Mouse (Mus musculus) heart, adult 18-20 months (tissue): Measurements from ENCODE around the gene Hivep3. TPM values are rescaled to one million over a fixed set of nuclear protein-coding genes. Genes with fewer than 3 reads are reported as not detected.

ENCODE experiments used
- DNase-seq, 2 experiments: peaks; one replicate each; pipeline ENCODE4 v3.0.0; 2021 to 2022; ENCODE audit warnings: mixed read lengths in 1 of 2
- total RNA-seq, 2 experiments: library from RNA; stranded (reverse); gene quantifications; 2 replicates each; pipeline ENCODE4 v1.2.3; 2021

The Hivep3 gene
- total RNA-seq, 2 experiments from 2014 or later: 5.3 to 6.8 TPM

- DNase-seq: no peak
These were observed 142.0 kb downstream of the Hivep3 start for GRCm38 (mm10) chr4:119875592-119875991.

GRCm38 (mm10) chr4:119876535-119877160 lies 143.1 kb downstream of the Hivep3 start:
- DNase-seq: no peak

DNA sequence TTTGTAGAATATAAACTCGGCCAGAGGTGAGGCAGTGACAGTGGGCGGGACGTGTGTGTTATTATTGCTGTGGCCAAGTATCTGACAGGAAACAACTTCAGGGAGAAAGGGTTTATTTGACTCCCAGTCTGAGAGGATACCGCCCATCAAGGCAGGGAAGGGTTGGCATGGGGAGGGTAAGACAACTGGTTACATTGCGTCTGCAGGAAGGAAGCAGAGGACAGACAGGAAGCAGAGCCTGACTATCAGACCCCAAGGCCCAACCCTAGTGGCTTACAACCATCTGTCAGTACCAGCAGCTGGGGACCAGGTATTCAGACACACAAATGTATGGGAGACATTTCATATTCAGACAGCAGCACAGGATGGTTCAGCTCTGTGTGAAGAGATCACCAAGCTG lies 144.6 kb downstream of the Hivep3 start:
- DNase-seq: no peak

DNA sequence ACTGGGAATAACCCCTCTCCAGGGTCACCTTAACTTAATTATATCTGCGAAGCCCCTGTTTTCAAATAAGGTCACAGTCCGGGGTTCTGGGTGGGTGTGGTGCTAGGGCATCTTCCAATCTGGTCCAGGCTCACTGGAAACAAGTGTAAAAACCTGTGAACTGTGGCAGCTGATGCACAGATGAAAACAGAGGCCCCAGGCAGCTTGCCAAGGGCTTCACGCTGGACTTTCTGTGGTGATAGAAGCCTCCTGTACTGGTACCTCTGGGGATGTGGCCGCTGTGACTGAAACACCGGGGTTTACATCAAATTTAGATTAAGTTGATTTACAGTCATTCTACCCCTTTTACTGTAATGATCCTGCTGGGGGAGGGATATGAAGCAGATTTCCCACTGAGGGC lies 146.1 kb downstream of the Hivep3 start:
- no peak for DNase-seq

DNA sequence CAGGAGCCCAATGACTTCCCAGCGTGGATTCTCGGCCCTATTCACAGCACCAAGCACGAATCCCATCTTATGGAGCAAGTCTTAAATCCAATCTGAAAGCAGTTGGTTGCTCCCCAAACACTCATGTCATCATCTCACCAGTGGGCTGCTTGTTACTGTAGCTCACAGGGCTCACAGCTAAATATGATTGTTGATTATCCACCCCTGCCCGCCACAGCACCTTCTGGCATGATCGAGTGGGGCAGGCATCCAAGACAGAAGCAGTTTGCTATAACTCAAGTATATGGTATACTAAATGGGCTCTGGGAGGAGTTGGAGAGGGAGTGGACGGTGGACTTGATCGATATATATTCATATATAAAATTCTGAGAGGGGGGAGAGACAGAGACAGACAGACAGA lies 146.7 kb downstream of the Hivep3 start:
- DNase-seq: no peak

DNA sequence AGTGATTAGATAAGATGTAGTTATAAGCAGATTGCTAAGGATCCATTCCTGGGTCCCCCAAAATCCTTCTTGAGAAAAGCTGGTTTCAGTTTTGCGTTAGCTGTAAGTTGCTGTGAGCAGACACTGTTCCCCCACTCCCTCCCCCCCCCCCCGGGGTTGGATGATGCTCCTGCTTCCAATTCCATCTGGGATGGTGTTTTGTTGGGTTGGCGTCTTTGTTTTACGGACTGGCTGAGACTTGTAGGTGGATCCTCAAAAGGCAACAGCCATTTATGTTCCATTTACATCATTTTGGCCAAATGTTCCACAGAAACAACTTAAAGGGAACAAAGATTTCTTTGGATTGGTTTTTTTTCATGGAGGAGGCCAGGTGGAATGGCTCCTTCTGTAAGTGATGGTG lies 147.7 kb downstream of the Hivep3 start:
- DNase-seq: no peak

DNA sequence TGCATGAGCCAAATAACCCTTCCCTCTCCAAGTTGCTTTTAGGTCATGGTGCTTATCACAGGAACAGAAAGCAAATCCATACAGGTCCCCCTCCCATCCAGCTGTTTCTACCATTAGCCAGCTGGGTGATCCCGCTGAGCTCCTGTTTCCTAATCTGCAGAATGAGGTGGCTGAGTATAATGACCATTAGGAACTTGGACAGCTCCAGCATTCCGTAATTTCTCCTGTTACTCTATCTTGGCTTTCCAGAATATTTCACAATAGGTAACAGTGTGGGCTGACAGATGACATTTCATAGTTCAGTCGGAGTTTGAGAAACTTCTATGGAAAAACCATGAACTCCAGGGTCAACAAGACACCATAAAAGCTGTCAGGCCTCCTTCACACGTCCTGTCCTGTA lies 148.8 kb downstream of the Hivep3 start:
- peak in 1 of 2 experiments; percentile 34 for DNase-seq

GRCm38 (mm10) chr4:119882814-119883213 lies 149.2 kb downstream of the Hivep3 start:
- no peak for DNase-seq

DNA sequence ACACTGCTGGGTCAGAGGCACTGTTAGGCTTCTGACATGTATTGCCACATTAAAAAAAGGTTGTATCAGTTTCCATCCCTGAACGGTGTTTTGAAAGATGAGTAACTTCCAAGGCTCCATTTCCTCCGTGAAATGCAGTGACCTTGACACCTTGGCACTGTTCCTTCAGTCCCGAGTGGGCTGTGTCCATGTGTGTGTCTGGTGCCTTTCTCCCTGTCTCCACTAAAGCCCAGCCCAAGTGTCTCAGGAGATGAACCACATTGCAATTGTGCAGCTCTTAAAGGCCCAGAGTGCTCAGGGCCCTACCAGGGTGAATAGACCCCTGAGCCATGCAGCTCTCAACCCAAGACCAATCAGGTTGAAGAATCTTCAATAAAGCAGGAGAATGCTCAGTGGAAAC lies 153.0 kb downstream of the Hivep3 start:
- no peak for DNase-seq

DNA sequence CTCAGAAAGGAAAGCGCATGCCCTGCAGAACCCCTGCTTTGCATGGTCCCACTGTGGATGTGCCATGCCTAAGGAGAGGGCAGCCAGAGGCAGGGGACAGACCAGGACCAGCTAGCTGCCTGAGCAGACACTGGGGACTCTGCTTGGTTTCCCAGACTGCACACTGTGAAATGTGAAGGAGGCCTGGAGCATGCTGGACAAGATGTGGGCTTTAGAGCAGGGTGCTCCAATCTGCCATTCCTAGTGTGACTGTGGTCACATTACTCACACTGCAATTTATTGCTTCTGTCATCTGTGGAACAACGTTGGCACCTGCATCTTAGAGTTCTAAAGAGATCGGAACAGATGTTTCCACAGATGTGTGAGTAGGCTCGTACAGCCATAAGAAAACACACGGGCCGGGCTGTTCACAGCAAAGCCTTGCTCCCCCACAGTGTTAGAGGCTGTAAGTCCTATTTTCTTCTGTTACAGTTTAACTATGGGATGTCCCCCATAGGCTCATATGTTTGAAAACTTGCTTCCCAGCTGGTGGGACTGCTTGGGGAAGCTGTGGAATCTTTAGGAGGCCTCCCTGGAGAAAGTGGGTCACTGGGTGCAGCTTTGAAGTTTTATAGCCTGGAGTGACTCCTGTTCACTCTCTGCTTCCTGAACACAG lies 154.1 kb downstream of the Hivep3 start:
- no peak for DNase-seq

- DNase-seq: peak in 1 of 2 experiments; percentile 23
These were observed 156.2 kb downstream of the Hivep3 start for GRCm38 (mm10) chr4:119889760-119890159.

DNA sequence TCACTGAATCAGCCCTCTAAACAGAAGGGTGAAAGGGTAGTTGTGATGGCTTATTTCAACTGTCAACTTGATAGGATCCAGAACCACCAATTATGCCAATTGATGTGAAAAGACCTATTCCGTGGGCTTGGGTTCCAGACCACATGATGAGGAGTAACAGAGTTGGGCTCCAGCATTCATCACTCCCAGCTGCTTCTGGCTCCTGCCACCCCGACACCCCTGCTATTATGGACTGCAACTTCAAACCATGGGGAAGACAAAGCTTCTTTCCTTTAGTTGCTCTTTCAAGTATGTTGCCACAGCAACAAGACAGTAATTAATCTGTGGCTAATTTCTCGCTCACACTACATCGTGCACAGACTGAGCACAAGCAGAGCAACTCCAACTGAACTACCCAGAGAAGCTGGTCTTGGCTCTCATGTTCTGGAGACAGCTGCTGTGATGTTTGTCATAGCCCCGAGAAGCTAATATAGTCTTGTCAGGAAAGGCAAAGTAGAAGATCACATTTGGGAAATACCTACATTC lies 159.7 kb downstream of the Hivep3 start:
- DNase-seq: no peak

- DNase-seq: no peak
These were observed 161.3 kb downstream of the Hivep3 start for GRCm38 (mm10) chr4:119894797-119895458.

DNA sequence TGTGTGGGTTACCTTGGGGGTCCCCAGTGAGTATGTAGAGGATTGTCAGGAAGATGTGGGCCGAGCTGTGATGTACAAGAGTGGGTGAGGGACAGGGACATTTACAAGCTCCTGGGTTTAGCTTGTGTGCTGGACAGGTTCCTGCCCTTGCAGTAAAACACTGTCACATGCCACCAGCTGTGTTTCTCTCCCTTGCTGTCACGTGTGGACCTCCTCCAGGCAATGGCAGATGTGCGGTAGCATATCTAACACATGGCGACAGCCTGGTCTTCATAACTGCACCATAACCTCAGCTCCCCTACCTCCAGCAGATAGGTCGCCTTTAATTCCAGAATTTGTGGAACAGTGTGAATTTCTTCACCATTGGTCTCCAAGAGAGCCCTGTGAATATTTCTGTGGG lies 161.9 kb downstream of the Hivep3 start:
- no peak for DNase-seq

DNA sequence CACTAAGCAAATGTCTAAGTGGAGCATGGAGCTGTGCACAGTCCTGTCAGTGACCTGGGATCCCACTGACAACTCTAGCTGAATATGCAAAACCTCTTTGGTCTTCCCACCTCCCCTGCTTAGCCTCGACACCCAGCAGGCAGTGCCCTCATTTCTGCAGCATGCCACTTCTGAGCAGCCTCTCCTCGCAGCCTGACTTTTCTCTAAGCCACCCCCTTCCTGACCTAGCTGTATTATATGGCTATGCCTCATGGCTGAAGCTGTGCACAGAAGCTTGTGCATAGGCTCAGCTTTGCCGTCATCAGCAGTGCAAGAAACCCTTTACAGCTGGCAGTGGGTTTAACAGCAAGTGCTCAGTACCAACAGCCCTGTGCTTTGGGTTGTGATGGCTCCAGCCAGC lies 163.0 kb downstream of the Hivep3 start:
- DNase-seq: no peak

DNA sequence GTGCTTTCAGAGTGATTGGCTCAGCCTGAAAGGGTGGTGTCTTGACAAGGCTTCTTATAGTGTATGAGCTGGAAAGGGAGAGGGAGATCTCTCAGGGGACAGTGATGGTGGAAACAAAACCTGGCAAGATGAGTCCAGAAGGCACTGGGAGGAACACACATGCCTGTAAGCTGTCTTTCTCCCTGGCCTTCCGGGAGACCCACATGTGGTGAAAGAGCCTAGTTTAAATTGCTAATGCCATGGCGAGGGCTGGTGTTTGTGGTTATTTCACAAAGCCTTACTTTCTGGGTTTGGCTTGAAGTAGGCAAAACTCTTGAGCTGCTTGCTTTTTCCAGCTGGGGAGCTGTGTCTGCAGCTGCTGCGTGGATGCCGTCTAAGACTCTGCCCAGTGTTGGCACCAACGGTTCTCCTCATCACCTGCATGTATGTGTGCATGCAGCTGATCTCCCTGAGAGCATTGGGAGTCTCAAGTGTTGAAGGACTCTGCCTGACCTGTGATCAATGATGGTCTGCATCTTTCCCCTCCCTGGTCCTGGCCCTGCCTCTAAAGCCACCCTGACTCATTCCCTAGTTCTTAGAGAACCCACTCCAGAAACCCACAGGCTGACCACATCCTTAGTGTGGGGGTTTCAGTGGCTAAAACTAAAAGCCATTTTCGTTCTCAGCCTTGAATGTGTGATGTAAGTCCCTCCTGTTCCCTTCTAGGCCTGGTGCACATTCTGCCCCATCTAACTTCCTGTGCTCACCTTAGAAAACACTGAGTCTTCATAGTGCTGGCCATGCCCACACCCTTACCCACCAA lies 163.7 kb downstream of the Hivep3 start:
- DNase-seq: no peak

DNA sequence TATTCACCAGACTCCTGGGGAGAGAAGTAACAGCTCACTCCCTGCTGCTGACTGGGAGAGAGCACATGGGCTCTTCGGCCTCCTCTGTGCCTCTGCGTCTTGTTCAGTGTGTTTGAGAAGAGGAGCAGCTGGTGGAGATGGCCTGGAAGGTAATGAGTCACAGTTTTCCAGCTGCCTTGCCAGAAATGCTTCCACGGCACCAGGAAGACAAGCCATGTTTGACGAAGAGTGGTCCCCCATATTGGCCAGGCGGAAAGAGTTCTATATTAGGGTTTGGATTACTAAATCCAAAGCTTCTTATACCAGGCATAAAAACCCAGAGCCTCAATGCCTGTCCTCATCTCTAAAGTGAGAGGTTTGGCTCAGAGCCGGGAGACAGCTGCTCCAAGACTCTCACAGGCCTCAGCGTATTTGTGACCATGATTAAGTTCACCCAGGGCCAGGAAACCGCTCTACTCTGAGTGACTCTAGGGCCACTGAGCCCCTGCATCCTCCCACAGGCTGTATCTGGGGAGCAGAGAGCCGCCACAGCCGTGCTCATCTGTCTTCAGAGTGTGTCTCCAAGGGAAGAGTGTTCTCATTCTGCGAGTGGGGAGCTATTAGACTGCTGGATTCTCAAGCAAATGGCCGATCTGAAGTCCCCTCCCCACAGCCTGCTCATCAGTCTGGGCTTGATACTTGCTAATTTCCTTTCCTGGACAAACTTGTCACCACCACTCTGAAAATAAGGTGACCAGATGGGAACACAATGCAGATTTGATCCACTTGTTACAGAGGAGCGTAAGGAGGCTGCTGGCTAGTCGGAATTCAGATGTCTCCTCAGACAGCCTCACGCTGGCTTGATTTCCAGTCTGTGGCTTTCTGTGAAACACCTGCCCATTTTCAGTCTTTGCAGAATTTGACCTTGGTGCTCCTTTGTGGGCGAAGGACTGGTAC lies 168.2 kb downstream of the Hivep3 start:
- DNase-seq: peak; percentile 73 to 83

- DNase-seq: no peak
These were observed 169.7 kb downstream of the Hivep3 start for GRCm38 (mm10) chr4:119903328-119903727.

GRCm38 (mm10) chr4:119903806-119904205 lies 170.2 kb downstream of the Hivep3 start:
- DNase-seq: no peak

DNA sequence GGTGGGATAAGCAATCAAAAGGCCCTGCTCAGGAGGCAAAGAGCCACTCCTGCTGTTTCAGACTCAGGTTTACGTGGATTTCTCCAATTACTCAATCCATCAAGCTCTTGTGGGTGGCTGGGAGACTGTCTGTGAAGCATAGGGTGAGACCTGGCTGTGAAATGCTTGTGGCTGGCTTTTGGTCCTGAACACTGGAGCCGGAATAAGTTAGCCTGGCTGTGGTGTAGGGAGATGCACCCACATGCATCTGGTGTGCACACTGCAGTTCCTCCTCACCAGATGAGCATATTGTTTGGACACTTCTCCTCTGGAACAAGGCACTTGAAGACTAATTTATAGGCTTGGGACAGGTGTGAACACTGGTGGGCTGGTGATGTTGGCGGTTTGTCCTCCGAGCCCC lies 170.7 kb downstream of the Hivep3 start:
- DNase-seq: no peak

DNA sequence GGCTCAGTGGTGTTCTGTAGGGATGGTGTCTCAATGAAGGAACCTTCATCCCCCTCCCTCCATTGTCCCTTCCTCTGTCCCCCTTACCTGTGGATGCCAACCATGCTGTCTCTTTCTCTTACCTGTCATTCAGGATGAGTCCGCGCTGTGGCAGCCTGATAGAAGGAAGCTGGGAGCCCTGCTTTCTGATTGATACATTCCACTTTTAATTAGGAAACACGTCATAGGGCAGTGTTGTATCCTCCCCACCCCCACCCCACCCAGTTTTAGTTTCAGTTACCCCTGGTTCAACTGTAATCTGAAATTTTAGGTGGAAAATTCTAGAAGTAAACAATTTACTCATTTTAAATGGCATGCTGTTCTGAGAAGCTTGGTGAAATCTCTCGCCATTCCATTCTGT lies 173.5 kb downstream of the Hivep3 start:
- no peak for DNase-seq
